Mouse (Mus musculus): ENCODE measurements around the gene Stab1.

- TF ChIP-seq MAFK (IDR thresholded peaks at IDR 0.05; ENCODE audit: insufficient read depth, low read depth, low read length), result no peak
- TF ChIP-seq ZC3H11A (IDR thresholded peaks at IDR 0.05; ENCODE audit: borderline replicate concordance, low read depth, low read length), result no peak
- TF ChIP-seq CHD2 (IDR thresholded peaks at IDR 0.05; ENCODE audit: low read depth, low read length), result no peak
- no peak for TF ChIP-seq ZNF384 (IDR thresholded peaks at IDR 0.05; ENCODE audit: low read depth, low read length)
- TF ChIP-seq HCFC1 (IDR thresholded peaks at IDR 0.05; ENCODE audit: borderline replicate concordance, insufficient read depth, low read length), result no peak
Measured at GRCm38 (mm10) chr14:31191936-31192335, 23.5 kb upstream of the Stab1 start.

Data from ES-E14 (cell line).